In the genomic region with DNA sequence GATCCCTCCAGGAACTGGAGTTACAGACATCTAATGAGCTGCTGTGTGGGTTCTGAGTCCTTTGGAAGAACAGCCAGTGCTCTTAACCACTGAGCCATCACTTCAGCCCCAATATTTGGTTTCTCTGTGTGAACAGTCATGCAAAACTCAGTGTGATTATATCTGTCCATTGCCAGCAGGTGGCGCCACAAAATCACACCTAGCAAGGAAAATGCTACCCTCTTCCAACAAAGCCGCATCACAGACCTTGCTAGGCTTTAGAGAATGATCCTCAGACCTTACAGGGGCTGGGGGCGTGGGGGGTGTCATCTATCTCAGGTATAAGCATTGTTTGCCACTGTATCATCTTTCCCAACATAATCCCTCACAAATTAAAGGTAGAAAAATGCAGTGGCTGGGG, we compare ENCODE assay signal across 7 mouse cellular contexts. TPM values are rescaled to one million over a fixed set of nuclear protein-coding genes. Genes with fewer than 3 reads are reported as not detected.
DNase-seq lines count a peak whose midpoint lies in the region; TF ChIP-seq lines count a peak whose summit lies in the region.

No protein-coding gene starts in this region.

- DNase-seq in A20 (ENCODE audit: low read depth, low spot score), result peak; percentile 86
- DNase-seq in c-Kit-positive CD71-negative TER-119-negative erythroid progenitor cells, embryonic 14.5 days (ENCODE audit: low read depth), result peak; percentile 88
- DNase-seq in gastrocnemius, adult 8-10 months (ENCODE audit: low spot score in 2 of 2), result peak; percentile 40 to 59
- peak; percentile 61 for DNase-seq in layer of hippocampus, adult 9-11 months
- DNase-seq in mesoderm, embryonic 11.5 days (ENCODE audit: low read depth, low spot score), result peak; percentile 86
- DNase-seq in spleen, postnatal 10 days (ENCODE audit: low spot score in 2 of 2), result peak; percentile 65 to 89

- no peak overlapping the region for H3K4me3 ChIP-seq in E14TG2a.4 (replicated peaks; ENCODE audit: low read length)

- peaks cover 35% of the 10 kb centered on the region for H3K27me3 ChIP-seq in E14TG2a.4 (ENCODE audit: insufficient read depth, low read length)

- peak; percentile 55 for TF ChIP-seq CTCF in E14TG2a.4 (conservative IDR thresholded peaks at IDR 0.05; ENCODE audit: low read length)

- no peaks in the 10 kb centered on the region for H3K9me3 ChIP-seq in E14TG2a.4 (ENCODE audit: low read length)

- H3K4me1 ChIP-seq in E14TG2a.4 (replicated peaks; ENCODE audit: low read depth, low read length), result peaks cover 31% of the 10 kb centered on the region

- H3K36me3 ChIP-seq in E14TG2a.4 (ENCODE audit: insufficient read depth, low read length), result no peaks in the 10 kb centered on the region

RNA-seq across cellular contexts. Expression of a gene that starts 56.4 kb away (rescaled TPM):
- total RNA-seq in gastrocnemius, adult 8-10 months (2022), result 100 to 1,000 TPM in 2 of 4 experiments, 10 to 100 TPM in 2; 85.3 to 139 (median 108) TPM
